Mouse (Mus musculus): ENCODE measurements around the gene Hsd11b1.

The Hsd11b1 gene

GRCm38 (mm10) chr1:193197494-193198205, 66.2 kb downstream of the Hsd11b1 start:
- no peak for DNase-seq

DNA sequence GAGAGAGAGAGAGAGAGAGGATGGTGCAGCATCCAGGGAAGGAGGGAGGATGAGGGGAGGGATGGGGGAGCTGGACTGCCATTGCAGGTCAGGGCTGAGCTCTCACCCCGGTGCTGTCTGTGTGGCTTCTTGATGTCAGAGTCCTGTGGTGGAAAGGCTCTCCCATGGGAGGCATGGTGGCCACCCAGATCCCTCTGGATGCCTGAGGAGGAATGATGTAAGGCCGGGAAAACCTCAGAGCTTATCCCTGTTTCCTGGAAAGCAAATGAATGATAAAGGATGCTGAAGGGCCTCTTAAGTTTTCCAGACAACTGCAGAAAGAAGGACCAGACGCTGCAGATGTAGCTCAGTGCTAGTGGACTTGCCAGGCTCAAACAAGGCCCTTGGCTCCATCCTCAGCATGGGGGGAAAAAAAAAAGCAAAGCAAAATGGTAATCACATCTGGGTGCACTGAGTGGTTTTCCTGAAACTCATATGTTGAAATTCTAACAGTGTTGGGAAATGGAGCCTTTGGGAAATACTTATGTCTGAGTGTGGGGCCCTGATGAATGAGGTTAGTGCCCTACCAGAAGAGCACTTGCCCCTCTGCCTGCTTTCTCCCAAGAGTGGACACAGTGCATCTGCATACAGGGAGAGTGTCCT, 68.6 kb downstream of the Hsd11b1 start:
- no peak for DNase-seq

DNA sequence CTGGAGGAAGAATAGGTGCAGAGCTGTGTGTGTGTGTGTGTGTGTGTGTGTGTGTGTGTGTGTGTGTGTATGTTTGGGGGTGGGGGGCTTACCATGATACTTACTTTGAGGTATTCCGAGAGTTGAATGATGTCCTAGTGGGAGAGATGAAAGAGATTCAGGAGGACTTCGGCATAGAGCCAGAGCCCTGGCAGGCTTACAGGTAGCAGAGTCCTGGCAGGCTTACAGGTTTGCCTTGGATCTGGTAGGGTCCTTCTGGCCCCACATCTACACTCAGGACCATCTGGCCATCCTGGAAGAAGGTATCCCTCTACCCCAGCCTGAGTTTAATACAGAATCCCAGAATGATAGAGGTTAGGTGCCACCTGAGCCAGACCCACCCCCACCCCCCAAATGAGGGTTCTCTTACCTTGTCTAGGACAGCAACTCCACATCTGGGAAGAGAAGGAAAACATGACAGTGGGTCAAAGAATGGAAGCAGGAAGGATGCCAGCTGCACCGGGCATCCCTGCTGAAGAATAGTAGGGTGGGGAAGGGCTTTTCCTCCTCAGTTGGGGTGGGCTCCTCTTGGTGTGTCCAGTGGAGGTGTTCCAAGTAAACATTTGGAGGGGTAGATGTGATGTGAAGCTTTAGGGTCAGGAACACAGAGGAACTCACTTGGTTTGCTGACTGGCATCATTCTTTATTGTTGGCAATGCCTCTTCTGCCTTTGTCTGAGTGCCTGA, 69.3 kb downstream of the Hsd11b1 start:
- no peak for DNase-seq

- no peak for DNase-seq
These were observed 72.1 kb downstream of the Hsd11b1 start for GRCm38 (mm10) chr1:193191675-193192283.

DNA sequence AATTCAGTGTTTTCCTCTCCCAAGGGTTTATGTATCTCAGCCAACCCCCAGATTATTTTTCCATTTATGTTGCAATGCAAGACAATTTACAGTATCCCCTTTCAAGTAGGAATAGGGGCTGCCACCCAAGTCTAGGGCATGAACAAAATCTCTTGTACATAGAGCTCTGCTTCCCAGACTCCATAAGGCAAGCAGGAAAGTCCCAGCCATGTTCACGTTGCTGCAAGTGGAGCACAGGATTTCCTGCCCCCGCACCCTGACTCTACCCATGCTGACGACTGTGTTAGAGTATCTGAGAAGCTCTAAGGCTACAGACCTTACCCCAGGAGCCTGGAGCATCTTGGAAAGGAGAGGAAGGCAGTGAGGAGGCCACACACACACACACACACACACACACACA, 74.1 kb downstream of the Hsd11b1 start:
- DNase-seq, result no peak

DNA sequence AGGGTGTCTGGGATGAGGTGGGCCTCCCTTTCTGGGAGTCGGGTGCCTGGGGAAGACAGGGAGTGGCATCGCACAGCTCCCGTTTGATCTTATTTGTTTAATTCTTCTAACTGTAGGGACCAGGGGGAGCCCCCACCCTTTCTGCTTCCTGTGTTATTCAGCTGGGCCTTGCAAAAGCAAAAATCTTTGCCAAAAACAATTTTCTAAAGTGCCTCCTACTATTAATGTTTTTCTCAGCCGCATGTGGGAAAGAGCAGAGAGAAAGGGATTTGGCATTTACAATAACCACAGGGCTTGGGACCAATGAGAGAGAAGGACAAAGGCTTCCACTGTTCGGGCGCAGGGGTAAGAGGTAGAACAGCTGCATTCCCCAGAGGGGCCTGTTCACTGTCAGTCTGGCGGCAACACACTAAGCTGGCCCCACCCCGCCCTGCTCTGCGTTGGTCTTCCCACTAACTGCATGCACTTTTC, 74.7 kb downstream of the Hsd11b1 start:
- peak; percentile 26 for DNase-seq

GRCm38 (mm10) chr1:193188257-193188656, 75.6 kb downstream of the Hsd11b1 start:
- DNase-seq, result no peak

- DNase-seq, result no peak
These were observed 82.8 kb downstream of the Hsd11b1 start for GRCm38 (mm10) chr1:193181104-193181503.

DNA sequence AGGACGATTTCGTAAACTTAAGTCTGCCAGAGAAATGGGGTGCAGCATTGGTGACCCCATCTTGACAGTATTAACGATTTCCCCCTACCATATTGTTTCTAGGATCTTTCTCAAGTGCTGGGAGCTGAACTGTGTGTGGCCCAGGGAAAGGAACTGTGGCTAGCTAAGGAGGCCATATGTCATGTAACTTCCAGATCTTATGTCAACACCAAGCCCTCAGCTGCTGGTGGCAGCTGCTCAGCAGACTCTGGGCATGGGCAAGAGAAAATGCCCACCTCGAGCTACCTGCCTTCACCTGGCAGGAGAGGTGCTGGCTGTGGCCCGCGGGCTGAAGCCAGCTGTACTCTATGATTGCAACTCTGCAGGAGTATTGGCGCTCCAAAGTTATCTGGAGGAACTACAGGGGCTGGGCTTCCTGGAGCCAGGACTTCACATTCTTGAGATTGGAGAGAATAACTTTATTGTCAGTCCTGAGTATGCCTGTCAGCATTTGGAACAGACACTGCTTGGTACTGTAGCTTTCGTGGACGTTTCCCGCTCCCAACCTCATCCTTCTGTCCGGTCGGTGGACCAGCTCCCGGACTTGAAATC, 89.6 kb downstream of the Hsd11b1 start:
- no peak for DNase-seq

- no peak for DNase-seq
These were observed 90.1 kb downstream of the Hsd11b1 start for GRCm38 (mm10) chr1:193173810-193174129.

DNA sequence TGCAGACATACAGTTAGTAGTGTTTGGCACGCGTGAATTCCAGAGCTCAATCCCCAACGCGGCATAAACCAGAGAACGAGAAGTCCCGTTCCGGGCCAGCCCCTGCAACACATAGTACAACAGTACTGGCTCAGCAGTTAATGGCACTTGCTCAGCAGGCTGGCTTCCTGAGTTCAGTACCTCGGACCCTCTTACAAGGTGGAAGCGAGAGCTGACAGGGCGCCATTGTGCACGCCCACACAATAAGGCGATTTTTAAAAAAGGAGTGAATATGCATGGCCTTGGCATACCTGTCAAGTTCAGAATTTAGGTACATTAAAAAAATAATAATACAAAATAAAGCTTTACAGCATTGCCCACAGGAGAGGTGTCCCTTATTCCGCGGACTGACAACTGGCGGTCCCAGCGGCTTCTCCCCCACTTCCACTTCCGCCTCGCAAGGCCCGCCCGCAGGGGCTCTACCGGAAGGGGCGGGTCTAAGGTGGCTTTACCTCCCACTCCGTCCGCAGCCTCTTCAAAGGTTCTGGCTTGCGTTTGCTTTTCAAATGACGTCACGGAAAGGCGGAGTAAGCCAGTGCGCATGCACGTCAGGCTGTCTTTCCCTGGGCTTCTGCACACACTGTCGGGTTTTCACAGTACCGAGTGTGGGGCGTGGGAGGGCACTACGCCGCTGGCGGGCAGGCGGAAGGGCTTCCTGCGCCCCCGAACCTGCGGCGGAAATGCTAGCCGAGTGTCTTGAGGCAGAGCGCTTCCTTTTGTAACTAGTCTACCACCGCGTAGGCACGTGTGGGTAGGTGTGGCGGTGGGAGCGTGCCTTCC, 90.7 kb downstream of the Hsd11b1 start:
- DNase-seq, result peak; percentile 95

Data from right cerebral cortex, postnatal 25 days (tissue).